Mouse (Mus musculus) naive thymus-derived CD4-positive, alpha-beta T cell, adult 2 months (primary cell): Measurements from ENCODE around the gene Nup153.
A peak's percentile ranks its signal among the peaks of the same experiment; 100 is the strongest.

Experiments used
- DNase-seq: peaks from one replicate; pipeline ENCODE4 v3.0.0-alpha.2; 2011; ENCODE audit warnings: low read depth

The Nup153 gene

GRCm38 (mm10) chr13:46728411-46728810 is 671 bp upstream of the Nup153 start:
- peak; percentile 54 for DNase-seq

GRCm38 (mm10) chr13:46727038-46727836 is 503 bp downstream of the Nup153 start:
- DNase-seq, result peak; percentile 80

- peak; percentile 56 for DNase-seq
These were observed 1.3 kb downstream of the Nup153 start for GRCm38 (mm10) chr13:46726288-46727037.

GRCm38 (mm10) chr13:46725227-46725626 is 2.5 kb downstream of the Nup153 start:
- peak; percentile 59 for DNase-seq

- peak; percentile 62 for DNase-seq
These were observed 3.4 kb downstream of the Nup153 start for GRCm38 (mm10) chr13:46724371-46724770.

GRCm38 (mm10) chr13:46721009-46721408 is 6.7 kb downstream of the Nup153 start:
- no peak for DNase-seq

- peak; percentile 41 for DNase-seq
These were observed 8.8 kb downstream of the Nup153 start for GRCm38 (mm10) chr13:46718893-46719400.

- DNase-seq, result no peak
These were observed 11.6 kb downstream of the Nup153 start for GRCm38 (mm10) chr13:46715976-46716639.

GRCm38 (mm10) chr13:46713486-46713885 is 14.3 kb downstream of the Nup153 start:
- DNase-seq, result no peak

GRCm38 (mm10) chr13:46703138-46703537 is 24.6 kb downstream of the Nup153 start:
- peak; percentile 49 for DNase-seq

GRCm38 (mm10) chr13:46701486-46701885 is 26.3 kb downstream of the Nup153 start:
- no peak for DNase-seq

- DNase-seq, result no peak
These were observed 28.4 kb downstream of the Nup153 start for GRCm38 (mm10) chr13:46699372-46699771.

GRCm38 (mm10) chr13:46696788-46697187 is 31.0 kb downstream of the Nup153 start:
- DNase-seq, result no peak

- DNase-seq, result no peak
These were observed 31.8 kb downstream of the Nup153 start for GRCm38 (mm10) chr13:46695932-46696331.

GRCm38 (mm10) chr13:46695296-46695908 is 32.3 kb downstream of the Nup153 start:
- DNase-seq, result no peak

GRCm38 (mm10) chr13:46690559-46691241 is 37.0 kb downstream of the Nup153 start:
- DNase-seq, result peak; percentile 87

- no peak for DNase-seq
These were observed 44.4 kb downstream of the Nup153 start for GRCm38 (mm10) chr13:46683370-46683769.

GRCm38 (mm10) chr13:46682921-46683320 is 44.8 kb downstream of the Nup153 start:
- no peak for DNase-seq

GRCm38 (mm10) chr13:46677721-46678120 is 50.0 kb downstream of the Nup153 start:
- DNase-seq, result no peak

GRCm38 (mm10) chr13:46674601-46675000 is 53.1 kb downstream of the Nup153 start:
- no peak for DNase-seq

GRCm38 (mm10) chr13:46670514-46670913 is 57.2 kb downstream of the Nup153 start:
- no peak for DNase-seq
